Mouse (Mus musculus) bone marrow macrophage, adult 2 months (primary cell): ENCODE results near the gene Reps1.

Experiments used
- CTCF ChIP-seq: IDR thresholded peaks from 2 replicates; pipeline ENCODE4 v1.5.1; 2012; ENCODE audit warnings: low read depth, mild to moderate bottlenecking, low read length, moderate library complexity
- POLR2A ChIP-seq: IDR thresholded peaks from 2 replicates; pipeline ENCODE4 v1.6.1; 2012; ENCODE audit warnings: mild to moderate bottlenecking, low read depth, low read length, borderline replicate concordance

GRCm38 (mm10) chr10:18034408-18034807 is 21.3 kb upstream of the Reps1 start:
- TF ChIP-seq CTCF (no peak), POLR2A (no peak)
